Mouse (Mus musculus) Patski (cell line): Measurements from ENCODE around the gene 2310030G06Rik. TPM values are rescaled to one million over a fixed set of nuclear protein-coding genes. Genes with fewer than 3 reads are reported as not detected.

ENCODE experiments used
- ATAC-seq: fragments of 100-300 bp; one replicate; pipeline ENCODE4 v1.8.0; 2021
- CTCF ChIA-PET: fragments of 350-600 bp; sonication (Branson Sonifier 250); formaldehyde crosslinking; loops from one replicate; lab custom pipeline; 2022; ENCODE audit warnings: inconsistent platforms; lab: Charles Lee
- POLR2A ChIA-PET: fragments of 350-600 bp; sonication (Branson Sonifier 250); formaldehyde crosslinking; loops from one replicate; lab custom pipeline; 2022; ENCODE audit warnings: antibody characterized with exemption, inconsistent platforms; lab: Charles Lee
- DNase-seq: peaks from one replicate; pipeline ENCODE4 v3.0.0-alpha.2; 2011; ENCODE audit warnings: low read depth, low spot score
- H3K27me3 ChIP-seq: fragments of 371-371 bp; one replicate; pipeline ENCODE4 v1.5.1; 2021
- CTCF ChIP-seq: fragments of 100-300 bp; IDR thresholded peaks from one replicate; pipeline ENCODE4 v1.5.1; 2021
- in situ Hi-C: fragments of 300-500 bp; cut with MboI; formaldehyde crosslinking; loops from 3 replicates; pipeline ENCODE4 v1.11.1; 2018; ENCODE audit warnings: low pct_unique_long_range_greater_than_20kb, mixed read lengths
- polyA plus RNA-seq: library from polyadenylated mRNA; unstranded; gene quantifications from one replicate; pipeline ENCODE4 v1.2.3, GENCODE M21; 2021

Gene 2310030G06Rik
- polyA plus RNA-seq, 1 experiment from 2014 or later: 33.1 TPM

- in situ Hi-C loops: loop anchor here (10.0 kb wide), 1 partner anchor 51 kb away; the partner anchor contains the start of gene Fdxacb1
- no peak for DNase-seq
- no peak for TF ChIP-seq CTCF
- CTCF ChIA-PET: no interaction called here
- no peaks in the 10 kb centered on the region for H3K27me3 ChIP-seq
- no peak for ATAC-seq
- POLR2A ChIA-PET: no interaction called here
These were observed 32.1 kb downstream of the 2310030G06Rik start for GRCm38 (mm10) chr9:50714188-50714587.

- CTCF ChIA-PET: interaction anchor here (0.7 to 2.3 kb wide), 4 partner anchors 28 to 58 kb away, joined by 3 to 6 read pairs (median 4); no protein-coding TSS in a partner anchor
- POLR2A ChIA-PET: interaction anchor here (0.5 kb wide), 1 partner anchor 46 kb away, joined by 3 read pairs; no protein-coding TSS in a partner anchor
- H3K27me3 ChIP-seq: no peaks in the 10 kb centered on the region
- DNase-seq (no peak), ATAC-seq (no peak)
- TF ChIP-seq CTCF: no peak
- in situ Hi-C loops: loop anchor here (10.0 kb wide), 1 partner anchor 53 kb away; the partner anchor contains the start of gene Fdxacb1
These were observed 35.0 kb downstream of the 2310030G06Rik start for GRCm38 (mm10) chr9:50711337-50711736.

GRCm38 (mm10) chr9:50709108-50709507 lies 37.2 kb downstream of the 2310030G06Rik start:
- ATAC-seq (no peak), DNase-seq (no peak)
- ChIA-PET CTCF (interaction anchor here (0.8 to 2.4 kb wide), 8 partner anchors 15 to 59 kb away, joined by 3 to 7 read pairs (median 4); partner anchors contain the start of genes Fdxacb1 and Hspb2), POLR2A (no interaction called here)
- in situ Hi-C loops: no loop called here
- TF ChIP-seq CTCF: peak; percentile 91
- H3K27me3 ChIP-seq: no peaks in the 10 kb centered on the region

- ATAC-seq (no peak), DNase-seq (no peak)
- CTCF ChIA-PET: no interaction called here
- POLR2A ChIA-PET: no interaction called here
- no peaks in the 10 kb centered on the region for H3K27me3 ChIP-seq
- in situ Hi-C loops: no loop called here
- no peak for TF ChIP-seq CTCF
These were observed 41.4 kb downstream of the 2310030G06Rik start for GRCm38 (mm10) chr9:50704907-50705306.

GRCm38 (mm10) chr9:50700921-50701691 lies 45.2 kb downstream of the 2310030G06Rik start:
- ChIA-PET POLR2A (no interaction called here), CTCF (no interaction called here)
- DNase-seq (no peak), ATAC-seq (no peak)
- TF ChIP-seq CTCF: no peak
- H3K27me3 ChIP-seq: no peaks in the 10 kb centered on the region
- in situ Hi-C loops: no loop called here

GRCm38 (mm10) chr9:50698418-50699409 lies 47.6 kb downstream of the 2310030G06Rik start:
- no peak for DNase-seq
- ChIA-PET CTCF (interaction anchor here (1.7 kb wide), 1 partner anchor 28 kb away, joined by 4 read pairs; no protein-coding TSS in a partner anchor), POLR2A (interaction anchor here (1.5 kb wide), 1 partner anchor 9 kb away, joined by 4 read pairs; no protein-coding TSS in a partner anchor)
- in situ Hi-C loops: loop anchor here (25.0 kb wide), 1 partner anchor 314 kb away; the partner anchor contains the start of gene Sik2
- H3K27me3 ChIP-seq: no peaks in the 10 kb centered on the region
- TF ChIP-seq CTCF: no peak
- ATAC-seq: no peak

GRCm38 (mm10) chr9:50697706-50698041 lies 48.7 kb downstream of the 2310030G06Rik start:
- in situ Hi-C loops: loop anchor here (25.0 kb wide), 1 partner anchor 315 kb away; the partner anchor contains the start of gene Sik2
- TF ChIP-seq CTCF: no peak
- ChIA-PET CTCF (no interaction called here), POLR2A (no interaction called here)
- DNase-seq: no peak
- no peaks in the 10 kb centered on the region for H3K27me3 ChIP-seq
- ATAC-seq: no peak

GRCm38 (mm10) chr9:50696851-50697705 lies 49.3 kb downstream of the 2310030G06Rik start:
- TF ChIP-seq CTCF: no peak
- no peak for DNase-seq
- ATAC-seq: no peak
- ChIA-PET POLR2A (interaction anchor here (1.6 kb wide), 1 partner anchor 19 kb away, joined by 5 read pairs; no protein-coding TSS in a partner anchor), CTCF (interaction anchor here (1.4 kb wide), 1 partner anchor 27 kb away, joined by 3 read pairs; no protein-coding TSS in a partner anchor)
- in situ Hi-C loops: loop anchor here (25.0 kb wide), 1 partner anchor 315 kb away; the partner anchor contains the start of gene Sik2
- no peaks in the 10 kb centered on the region for H3K27me3 ChIP-seq

GRCm38 (mm10) chr9:50695153-50695552 lies 51.2 kb downstream of the 2310030G06Rik start:
- DNase-seq: no peak
- H3K27me3 ChIP-seq: no peaks in the 10 kb centered on the region
- in situ Hi-C loops: loop anchor here (25.0 kb wide), 1 partner anchor 317 kb away; the partner anchor contains the start of gene Sik2
- ChIA-PET POLR2A (no interaction called here), CTCF (no interaction called here)
- TF ChIP-seq CTCF: no peak
- ATAC-seq: no peak
